Mouse (Mus musculus) c-Kit-negative CD71-positive TER-119-positive erythroid progenitor cells, embryonic 14.5 days (primary cell): ENCODE results near the gene Duoxa2.

Experiments used
- DNase-seq: peaks from one replicate; pipeline ENCODE4 v3.0.0-alpha.2; 2013; ENCODE audit warnings: low read depth, low spot score

The Duoxa2 gene

DNA sequence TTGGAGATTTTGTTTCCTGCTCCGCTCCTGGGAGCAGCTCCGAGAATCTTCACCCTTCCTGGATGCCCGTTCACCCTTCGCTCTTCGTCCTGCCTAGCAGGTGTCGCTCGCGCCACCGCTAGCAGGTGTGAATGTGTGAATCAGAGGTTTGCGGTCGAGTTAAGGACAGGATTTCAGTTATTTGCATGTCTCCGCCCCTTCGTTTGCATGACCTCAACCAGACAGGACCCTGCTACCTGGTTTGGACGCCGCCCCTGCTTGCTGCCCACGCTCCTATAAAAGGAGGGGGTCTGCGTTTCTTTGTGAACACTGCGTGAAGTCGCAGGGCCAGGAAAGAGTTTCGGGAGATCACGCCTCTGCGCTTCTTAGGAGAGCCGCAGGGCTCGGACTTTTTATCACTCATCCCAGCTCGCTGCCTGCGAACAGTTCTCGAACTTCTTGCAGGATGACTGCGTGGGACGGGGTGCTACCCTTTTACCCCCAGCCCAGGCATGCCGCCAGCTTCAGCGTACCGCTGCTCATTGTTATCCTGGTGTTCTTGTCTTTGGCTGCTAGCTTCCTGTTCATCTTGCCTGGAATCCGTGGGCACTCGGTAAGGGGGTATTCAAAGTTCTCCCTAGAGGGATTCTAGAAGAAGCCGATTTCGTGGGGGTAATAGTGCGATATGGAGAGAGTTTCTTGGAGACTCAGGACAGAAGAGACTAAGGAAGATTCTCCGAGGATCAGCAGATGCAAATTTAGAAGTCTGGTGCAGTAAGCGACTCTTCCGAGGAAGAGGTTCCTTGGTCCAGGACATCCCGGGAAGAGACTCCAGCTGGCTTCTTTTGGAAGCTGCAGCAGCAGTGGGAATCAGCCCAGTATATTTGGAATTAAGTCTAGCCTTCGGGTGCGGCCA is at the start of gene Duoxa2:
Gene Duoxa2, plus strand, starts transcription at position 305 of the 895 bp plus-strand sequence.
- DNase-seq = no peak

DNA sequence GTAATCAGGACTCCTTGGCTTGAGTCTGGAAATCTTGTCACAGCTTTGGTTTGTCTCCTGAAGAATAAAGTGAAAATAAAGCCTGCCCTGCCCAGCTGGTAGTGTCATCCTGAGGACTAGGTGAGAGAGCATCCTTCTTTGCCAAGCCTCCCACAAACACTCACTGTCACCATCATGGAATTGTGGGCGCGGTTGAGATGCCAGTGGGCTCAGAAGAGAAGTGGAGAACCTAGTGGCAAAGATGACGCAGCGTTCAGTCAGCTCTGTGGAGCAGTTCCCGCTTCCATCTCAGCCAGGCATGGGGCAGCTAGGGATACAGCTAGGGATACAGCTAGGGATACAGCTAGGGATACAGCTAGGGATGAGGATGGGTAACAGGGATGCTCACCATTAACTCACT is 42.7 kb upstream of the Duoxa2 start:
- DNase-seq = no peak

DNA sequence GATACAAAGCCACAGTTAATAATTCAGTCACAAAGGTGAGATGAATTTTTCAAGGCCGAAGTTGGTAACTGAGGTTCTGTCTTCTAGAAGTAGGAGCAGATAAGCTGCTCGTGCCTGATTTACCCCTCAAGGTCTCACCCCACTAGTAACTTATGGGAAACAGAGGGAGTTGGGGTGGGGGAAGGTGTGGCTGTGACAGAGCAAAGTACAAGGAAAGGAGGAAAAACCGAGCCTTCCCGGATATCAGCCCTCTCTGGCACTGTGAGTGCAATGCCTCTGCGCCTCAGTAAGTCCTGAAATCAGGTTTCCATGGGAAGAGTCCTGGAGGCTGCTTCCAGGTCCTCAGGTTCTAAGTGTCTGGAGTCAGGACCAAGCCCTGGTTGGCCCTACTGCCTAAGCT is 38.0 kb upstream of the Duoxa2 start:
- DNase-seq = no peak

DNA sequence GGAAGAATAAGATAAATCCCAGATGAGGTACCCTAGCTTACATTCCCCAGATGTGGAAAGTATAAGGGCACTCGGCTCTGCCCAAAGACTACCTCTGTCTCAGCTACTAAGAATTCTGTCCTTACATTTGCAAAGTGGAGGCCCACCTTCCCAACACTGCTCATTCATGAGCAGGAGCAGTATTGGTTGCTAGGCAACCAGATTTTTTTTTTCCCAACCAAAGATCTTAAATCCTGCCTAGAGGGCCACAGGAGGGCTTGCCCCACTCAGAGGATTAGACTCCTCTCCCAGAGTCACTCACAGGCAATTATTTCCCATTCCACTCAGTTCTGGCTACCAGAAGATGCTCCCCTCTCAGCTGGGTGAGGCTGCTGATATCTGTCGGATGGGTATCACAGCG is 34.0 kb upstream of the Duoxa2 start:
- DNase-seq = no peak

DNA sequence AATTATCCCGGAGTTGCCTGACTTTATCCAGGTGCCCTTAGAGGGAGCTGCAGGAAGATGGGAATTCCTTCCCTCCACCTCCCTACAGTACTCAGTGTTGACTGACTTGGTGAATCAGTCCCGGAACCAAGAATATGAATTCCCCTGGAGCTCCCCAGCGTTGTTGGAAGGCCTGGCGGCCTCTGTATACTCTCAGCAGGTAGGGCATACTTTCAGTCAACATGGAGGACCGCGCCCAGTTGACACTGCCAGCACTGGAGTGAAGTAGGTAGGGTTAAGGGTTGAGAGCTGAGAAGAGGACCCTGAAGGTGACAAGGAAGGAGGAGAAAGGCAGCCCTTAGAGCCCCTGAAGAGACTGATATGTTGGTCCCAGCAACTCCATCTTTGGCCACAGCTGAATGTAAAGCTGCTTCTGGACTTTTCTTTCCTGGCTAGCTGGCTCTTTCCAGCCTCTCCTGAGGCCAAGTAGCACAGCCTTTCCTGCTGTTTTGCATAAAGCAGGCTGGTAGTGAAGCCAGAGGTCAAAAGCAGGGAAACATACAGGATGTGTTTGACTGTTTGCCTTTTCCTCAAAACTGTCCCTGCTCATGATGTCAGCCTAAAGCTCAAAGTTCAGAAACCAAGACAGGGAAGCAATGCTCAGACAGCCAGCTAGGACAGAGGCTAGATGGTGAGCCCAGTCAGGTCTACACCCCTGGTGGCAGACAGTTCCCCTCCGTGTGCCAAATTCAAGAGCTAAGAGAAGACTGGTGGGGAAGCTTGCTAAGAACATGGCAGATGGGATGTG is 32.1 kb upstream of the Duoxa2 start:
- no peak for DNase-seq

DNA sequence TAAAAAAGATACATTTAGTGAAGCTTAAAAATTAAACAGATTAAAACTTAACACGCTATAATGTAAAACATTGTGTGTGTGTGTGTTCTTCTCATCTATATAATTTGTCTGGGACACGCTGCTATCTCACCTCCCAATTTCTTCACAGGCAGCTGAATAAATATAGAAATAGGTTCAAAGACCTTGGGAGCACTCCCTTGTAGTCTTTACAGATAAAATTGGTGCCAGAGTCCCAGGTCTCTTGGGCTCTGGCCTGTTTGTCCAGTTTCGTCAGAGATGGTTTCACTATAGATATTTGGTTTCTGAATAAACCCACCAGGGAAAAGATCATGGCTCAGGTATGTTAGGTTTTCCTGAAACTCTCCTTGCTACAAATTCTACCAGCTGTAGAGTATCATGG is 19.9 kb upstream of the Duoxa2 start:
- no peak for DNase-seq

DNA sequence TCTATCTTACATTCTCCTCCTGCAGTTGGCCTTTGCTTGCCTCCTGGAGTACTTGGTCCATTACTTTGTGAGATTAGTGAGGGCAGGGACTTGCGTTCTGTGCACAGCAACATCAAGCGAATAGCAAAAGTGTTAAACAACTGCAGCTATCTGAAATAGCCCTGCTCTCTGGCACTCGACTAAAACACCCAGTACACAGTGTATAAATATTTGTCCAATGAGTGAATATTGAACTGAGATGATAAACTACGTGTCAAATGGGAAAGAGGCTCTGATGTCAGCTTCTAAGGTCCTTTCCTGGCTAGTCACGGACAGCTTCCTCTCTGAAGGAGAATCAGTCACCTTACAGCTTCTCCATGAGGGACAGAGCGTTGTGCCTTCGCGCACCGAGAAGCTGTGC is 14.6 kb upstream of the Duoxa2 start:
- DNase-seq = no peak

DNA sequence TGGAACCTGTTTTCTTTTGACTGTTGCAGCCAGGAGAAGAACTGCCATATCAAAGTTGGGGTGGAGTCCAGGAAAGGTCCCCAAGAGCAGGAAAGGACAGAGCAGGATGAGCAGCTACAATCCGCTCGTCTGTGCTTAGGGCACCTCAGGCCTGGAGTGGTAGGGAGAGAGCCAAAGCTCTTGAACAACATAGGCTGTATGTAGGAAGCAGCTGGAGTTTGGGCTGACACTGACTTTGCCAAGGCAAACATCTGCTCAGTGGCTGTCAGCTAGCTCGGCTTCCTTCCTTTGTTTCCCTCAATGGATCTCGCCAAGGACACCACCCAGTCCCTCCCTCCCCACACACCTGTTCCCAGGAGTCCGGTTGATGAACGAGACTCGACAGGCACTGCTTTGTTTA is 12.6 kb upstream of the Duoxa2 start:
- no peak for DNase-seq

DNA sequence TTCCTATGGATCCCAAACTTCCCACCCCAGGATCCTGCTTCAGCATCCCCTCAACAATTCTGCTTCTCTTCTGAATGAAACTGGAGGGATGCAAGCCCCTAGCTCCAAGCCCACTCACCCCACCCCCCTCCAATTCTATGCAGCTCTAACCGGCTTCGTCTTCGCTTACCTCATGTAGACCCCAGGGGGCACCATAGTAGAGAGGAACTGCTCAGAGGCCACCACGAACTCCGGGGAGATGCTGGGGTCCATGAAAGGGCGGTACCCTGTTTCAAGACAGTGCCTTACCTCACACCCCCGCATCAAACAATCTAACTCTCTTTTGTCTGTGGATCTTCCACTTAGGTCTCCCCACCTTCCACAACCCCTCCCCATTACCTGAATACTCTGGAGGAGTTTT is 3.8 kb upstream of the Duoxa2 start:
- no peak for DNase-seq

DNA sequence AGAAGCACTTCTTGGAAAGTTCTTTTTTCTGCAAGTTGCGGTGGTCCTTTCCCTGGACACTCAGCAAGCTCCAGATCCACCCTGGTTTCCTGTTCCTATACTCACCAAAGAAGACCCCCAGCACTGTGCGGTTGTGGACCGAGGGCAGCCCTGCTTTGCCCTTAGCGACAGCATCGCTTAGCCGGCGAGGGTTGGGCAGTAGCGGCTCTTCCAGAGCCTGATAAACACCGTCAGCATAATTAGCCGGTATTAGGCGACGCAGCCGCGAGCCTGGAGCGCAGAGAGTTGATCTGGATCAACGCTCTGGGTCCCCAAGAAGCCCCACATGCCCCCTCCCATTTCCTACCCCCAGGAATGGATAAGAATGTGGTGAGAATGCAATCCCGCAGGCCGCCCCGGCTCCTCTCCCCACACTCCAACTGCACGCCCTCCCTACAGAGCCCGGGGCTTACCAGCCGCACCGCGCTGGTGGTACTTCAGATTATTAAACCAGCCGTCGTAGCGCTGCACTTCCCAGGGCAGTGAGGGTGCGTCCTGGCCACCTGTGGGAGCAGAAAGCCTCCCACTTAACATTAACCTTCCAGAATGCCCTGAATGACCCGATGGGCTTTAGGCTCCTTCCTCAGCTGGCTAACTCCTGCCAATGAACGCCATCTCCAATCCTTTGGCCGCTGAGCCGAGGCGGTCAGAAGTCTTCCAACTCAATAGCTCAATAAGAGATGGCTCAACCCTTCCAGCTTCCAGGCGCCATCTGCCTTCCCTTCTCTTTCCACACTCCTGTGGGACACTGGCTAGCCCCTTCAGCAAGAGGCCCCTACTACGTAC is 1.2 kb upstream of the Duoxa2 start:
- no peak for DNase-seq

DNA sequence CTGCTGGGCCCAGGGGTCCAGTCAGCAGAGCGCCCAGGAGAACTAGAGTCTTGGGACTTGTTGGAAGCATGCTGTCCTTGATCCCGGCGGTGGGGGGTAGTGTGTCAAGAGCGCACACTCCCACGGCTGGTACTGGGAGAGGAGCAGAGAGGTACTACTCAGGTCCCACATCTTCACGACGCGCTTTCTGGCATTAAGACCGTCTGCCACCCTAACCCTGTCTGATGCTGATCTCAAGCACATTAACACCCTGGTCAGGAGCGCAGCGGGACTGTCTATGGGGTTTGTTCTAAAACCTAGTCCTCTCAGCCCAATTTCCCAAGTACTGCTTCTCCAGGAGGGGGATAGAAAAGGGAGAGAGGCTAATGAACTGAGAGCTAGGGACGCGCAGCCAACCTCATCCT is 602 bp upstream of the Duoxa2 start, which contains the start of gene Duox2:
Gene Duox2, minus strand, starts transcription at position 354 of the 404 bp plus-strand sequence.
- no peak for DNase-seq

DNA sequence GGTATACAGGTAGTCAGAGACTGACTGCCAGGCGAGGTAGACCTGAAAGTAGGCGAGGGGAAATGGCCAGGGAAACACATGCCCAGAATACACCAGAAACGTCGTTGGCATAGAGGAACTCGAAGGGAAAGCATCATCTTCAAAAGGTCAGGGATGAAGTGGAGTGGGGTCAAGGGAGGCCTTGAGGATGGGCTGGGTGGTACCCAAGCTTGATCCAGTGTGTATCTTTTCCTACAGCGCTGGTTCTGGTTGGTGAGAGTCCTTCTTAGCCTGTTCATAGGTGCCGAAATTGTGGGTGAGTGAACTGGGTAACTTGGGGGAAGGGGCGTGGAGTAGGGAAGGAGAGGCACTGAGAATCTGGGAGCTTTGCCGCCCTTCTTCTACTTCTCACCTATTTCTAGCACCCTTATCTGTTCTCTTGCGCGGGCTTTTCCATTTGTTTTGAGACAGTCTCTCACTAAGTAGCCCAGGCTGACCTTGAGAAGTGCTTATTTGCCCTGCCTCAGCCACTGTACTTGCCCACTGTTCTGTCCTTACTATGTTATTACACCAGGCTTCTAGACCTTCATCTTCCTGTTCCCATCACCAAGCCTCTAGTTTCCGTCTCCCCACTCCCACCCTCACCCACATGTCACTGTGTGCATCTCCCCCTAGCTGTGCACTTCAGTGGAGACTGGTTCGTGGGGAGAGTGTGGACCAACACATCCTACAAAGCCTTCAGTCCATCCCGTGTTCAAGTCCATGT is 1.4 kb downstream of the Duoxa2 start:
- DNase-seq = no peak

DNA sequence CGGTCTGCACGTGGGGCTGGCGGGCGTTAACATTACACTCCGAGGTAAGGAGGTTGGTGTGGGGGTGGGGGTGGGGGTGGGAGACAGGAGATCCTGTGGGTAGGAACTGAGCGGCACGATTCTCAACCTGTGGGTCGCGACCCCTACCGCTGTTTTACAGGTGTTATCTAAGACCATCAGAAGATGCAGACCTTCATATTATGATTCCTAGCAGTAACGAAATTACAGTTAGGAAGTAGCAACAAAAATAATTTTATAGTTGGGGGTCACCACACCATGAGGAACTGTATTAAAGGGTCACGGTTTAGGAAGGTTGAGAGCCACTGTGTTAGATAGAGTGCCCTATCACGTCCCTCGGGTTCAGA is 1.9 kb downstream of the Duoxa2 start:
- no peak for DNase-seq

DNA sequence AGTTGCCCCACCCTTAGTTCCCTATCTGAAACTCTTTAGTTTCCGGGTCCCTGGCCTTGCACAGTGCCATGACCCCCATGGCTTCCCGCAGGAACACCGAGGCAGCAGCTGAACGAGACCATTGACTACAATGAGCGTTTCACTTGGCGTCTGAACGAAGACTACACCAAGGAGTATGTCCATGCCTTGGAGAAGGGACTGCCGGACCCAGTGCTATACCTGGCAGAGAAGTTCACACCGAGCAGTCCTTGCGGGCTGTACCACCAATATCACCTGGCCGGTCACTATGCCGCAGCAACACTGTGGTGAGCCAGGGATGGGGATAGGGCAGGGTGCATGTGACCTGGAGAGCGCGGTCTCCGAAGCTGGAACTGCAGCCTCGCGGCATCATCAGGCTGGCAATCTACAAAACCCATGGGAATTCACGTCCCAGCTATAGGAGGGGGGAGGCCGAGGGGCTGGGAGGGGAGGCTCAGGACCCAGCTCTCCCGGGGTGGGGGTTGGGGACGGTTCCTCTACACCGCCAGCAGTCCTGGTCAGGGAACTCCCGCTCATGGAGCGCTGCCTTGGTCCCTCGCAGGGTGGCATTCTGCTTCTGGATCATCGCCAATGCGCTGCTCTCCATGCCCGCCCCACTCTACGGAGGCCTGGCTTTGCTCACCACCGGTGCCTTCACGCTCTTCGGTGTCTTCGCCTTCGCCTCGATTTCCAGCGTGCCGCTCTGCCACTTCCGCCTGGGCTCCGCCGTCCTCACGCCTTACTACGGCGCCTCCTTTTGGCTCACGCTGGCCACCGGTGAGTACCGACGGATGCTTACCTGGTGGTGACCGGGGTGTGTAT is 2.6 kb downstream of the Duoxa2 start:
- DNase-seq = no peak

DNA sequence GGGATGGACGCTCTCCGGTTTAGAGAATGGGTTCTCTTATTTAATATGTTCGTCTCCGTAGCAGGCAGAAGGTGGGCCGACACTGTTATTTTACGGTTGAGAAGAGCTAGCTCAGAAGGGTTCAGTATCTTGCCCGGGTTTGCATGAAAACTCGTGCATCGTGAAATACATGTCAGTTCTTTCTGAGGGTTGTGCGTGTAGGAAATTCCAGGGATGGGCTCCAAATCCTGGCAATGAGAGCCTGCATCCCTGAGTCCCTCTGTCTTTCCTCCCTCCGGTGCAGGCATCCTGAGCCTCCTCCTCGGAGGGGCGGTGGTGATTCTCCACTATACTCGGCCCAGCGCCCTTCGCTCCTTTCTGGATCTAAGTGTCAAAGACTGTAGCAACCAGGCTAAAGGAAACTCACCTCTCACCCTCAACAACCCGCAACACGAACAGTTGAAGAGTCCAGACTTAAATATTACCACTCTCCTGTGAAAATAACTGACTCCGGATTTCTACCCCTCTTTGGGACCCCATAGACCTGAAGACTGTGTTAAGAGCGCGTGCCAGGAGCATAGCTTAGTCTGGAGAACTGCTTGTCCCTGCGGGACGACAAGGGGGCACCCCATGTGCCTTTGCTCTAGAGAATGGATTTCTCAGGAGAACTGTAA is 3.3 kb downstream of the Duoxa2 start:
- no peak for DNase-seq

DNA sequence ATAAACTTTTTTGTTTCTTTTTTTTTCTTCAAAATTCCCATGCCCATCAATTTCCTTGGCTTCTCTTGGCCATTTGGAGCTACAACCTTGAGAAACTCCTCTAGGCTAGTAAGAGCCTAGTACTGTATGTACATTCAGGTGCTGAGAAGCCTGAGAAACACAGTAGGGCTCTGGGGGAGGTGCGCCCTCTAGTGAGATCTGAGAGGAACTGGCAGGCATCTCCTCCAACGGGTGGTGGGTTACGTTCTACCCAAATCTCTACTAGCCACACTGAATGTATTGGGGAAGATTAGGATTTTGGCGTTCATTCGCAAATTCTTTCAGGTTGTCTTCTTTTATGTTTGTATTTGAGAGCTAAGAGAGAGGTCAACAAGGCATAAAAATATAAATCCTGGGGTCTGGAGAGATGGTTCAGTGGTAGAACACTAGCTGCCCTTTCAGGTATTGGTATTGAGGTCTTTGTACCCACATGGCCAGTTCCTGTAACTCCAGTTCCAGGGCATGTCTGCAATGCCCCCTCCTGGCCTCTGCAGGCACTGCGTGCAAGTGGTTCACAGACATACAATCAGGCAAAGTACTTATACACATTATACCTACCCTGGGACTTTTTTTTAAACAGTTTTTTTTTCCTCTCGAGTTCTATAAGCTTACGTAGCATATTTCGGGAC is 4.0 kb downstream of the Duoxa2 start:
- DNase-seq = peak; percentile 29

DNA sequence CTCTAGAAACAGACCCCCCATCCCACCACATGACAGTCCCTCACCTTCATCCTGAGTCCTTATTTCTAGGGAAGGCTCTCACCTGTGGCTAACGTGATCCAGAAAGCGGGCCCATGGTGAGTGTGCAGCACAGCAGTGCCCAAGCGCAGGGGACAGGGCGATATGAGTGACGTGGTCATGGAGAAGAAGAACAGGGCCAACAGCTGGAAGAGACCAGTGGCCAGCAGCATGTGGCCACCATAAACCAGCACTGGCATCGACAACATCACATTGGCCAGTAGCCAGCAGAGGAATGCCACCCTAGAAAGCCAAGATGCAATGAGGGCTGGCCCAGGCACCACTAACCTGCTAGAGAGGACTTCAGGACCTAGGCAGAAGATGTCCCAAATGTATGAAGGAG is 5.8 kb downstream of the Duoxa2 start:
- DNase-seq = no peak

DNA sequence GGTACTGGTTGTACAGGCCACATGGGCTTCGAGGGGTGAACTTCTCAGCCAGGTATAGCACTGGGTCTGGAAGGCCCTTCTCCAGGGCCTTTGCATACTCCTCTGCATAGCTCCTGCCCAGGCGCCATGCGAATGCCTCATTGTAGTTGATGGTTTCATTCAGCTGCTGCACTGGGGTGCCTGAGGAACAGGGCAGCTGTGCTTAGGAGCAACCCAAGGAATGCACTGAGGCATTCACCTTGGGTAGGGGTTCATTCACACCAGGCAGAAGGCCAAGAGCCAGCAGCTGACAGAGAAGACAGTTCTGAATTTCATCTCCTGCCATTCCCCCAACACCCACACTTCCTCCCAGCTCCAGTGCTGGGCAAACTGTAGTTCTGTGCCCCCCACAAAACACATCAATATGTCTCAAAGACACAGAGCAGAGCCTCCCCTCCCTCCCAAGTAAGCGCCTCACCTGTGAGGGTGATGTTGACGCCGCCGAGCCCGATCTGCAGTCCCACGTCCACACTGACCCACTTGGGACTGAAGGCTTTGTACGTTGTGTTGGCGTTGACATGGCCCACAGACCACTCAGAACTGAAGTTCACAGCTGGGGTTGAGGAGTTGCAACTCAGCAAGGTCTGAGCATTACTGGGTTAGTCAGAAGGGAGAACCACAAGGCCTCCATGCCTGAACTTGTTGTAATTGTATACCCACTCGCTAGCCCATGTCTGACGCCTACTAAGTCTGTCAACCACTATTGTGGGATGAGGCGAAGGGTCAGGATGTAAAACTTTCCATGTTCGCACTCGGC is 6.6 kb downstream of the Duoxa2 start:
- no peak for DNase-seq
